Mouse (Mus musculus) MEL (cell line): ENCODE measurements around the gene Rbpms2.

Source experiments
- CTCF ChIP-seq, 3 experiments: IDR thresholded peaks in 2 of 3; conservative IDR thresholded peaks in 1 of 3; 2 replicates each; pipeline ENCODE4 v1.5.1; 2011 to 2012; ENCODE audit warnings: low read length in 3 of 3, low read depth in 2 of 3, mild to moderate bottlenecking in 2 of 3, improper control_type of control experiment in 1 of 3, inconsistent platforms in 1 of 3, mixed read lengths in 1 of 3, moderate library complexity in 1 of 3; ENCODE audit not compliant: control insufficient read depth in 1 of 3, insufficient read depth in 1 of 3, poor library complexity in 1 of 3, severe bottlenecking in 1 of 3
- E2F4 ChIP-seq: IDR thresholded peaks from 2 replicates; pipeline ENCODE4 v1.6.1; 2011; ENCODE audit warnings: low read depth, low read length, improper control_type of control experiment, borderline replicate concordance
- NRF1 ChIP-seq: IDR thresholded peaks from 2 replicates; pipeline ENCODE4 v1.6.1; 2014; ENCODE audit warnings: low read depth, mild to moderate bottlenecking, inconsistent platforms, low read length, improper control_type of control experiment, moderate library complexity; ENCODE audit not compliant: poor library complexity, insufficient read depth, severe bottlenecking
- TBP ChIP-seq: IDR thresholded peaks from 2 replicates; pipeline ENCODE4 v1.8.0; 2011; ENCODE audit warnings: low read depth, low read length, improper control_type of control experiment

DNA sequence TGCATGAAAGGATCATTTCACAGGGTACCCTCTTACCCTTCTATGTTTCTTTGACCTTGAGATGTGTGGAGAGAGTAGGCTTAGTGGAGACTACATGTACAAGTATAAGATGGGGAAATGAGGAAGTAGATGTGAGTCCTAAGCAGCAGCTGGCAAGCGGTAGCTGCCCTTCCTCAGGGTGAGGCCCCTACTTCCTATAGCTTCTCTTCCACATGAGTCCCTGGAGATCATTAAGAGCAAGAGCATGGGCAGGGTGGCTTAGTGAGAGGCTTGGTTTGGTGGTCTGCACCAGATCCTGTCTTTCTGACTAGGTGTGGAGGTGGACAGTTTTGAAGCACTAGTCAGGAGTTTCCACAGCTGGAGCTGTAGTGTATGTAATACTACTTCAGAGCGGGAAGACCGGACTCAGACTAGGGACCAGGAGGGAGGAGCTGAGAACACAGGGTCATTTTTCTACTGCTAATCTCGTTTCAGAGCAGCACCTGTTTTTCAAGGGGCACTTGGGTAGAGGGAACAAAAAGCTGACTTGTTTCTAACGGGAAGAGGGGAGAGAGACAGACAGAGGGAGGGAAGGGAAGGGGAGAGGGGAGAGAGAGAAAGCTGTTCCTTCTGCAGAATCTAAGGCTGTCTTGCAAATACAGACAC is 63.6 kb downstream of the Rbpms2 start:
- TF ChIP-seq TBP = no peak
- no peak for TF ChIP-seq CTCF (IDR thresholded peaks at IDR 0.05 in 2 of 3, conservative IDR thresholded peaks at IDR 0.05 in 1 of 3; ENCODE audit: control insufficient read depth in 1 of 3, insufficient read depth in 1 of 3, low read depth in 2 of 3, low read length in 3 of 3, poor library complexity in 1 of 3, severe bottlenecking in 1 of 3)
- no peak for TF ChIP-seq E2F4
- no peak for TF ChIP-seq NRF1
